Mouse (Mus musculus) cerebellum, adult 2 months (tissue): ENCODE data around the gene Afg1l.

ENCODE experiments used
- CTCF ChIP-seq: fragments of 200-500 bp; IDR thresholded peaks from 2 replicates; pipeline ENCODE4 v1.5.1; 2011; ENCODE audit warnings: low read depth, mild to moderate bottlenecking, control low read depth, low read length, moderate library complexity, borderline replicate concordance; ENCODE audit not compliant: insufficient read depth
- POLR2A ChIP-seq: fragments of 200-500 bp; IDR thresholded peaks from 2 replicates; pipeline ENCODE4 v1.6.1; 2011; ENCODE audit warnings: low read length, control low read depth, borderline replicate concordance; ENCODE audit not compliant: insufficient read depth

DNA sequence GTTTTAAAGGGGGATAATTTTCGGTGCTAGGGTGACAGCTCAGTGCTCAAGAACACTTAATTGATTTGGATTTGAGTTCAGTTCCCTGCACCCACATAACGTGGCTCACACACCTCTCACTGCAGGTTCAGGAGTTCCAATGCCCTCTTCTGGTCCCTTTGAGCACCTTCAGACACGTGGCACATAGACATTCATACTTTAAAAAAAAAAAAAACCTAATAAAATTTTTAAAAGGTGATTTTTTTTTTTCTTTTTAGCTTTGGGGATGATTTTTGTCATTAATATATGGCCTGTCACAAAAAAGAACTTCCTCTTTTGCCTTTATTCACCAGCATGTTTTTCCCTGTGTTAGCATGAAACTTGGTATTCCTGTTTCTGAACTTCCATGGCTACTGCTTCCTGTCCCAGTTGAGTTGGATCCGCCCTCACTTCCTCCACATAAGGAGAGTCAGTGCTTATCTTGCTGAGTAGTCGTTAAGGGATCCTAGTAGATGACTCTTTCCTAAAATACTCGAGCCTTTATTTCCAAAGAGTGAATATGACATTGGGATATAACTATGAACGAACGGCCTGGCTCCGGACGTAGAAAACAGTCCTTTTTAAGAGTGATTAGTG is 25.8 kb upstream of the Afg1l start:
- TF ChIP-seq CTCF (no peak), POLR2A (no peak)
